Mouse (Mus musculus) liver (tissue): ENCODE measurements around the gene Prkaa2.
"Not testable (repeated sequence)": the region's sequence is repeated elsewhere in the genome, so short reads cannot be mapped to it uniquely, and the experiment has no call there.

Experiments used
- DNase-seq: peaks from one replicate; pipeline ENCODE4 v3.0.0-alpha.2; 2020; ENCODE audit warnings: mixed read lengths

The Prkaa2 gene

DNA sequence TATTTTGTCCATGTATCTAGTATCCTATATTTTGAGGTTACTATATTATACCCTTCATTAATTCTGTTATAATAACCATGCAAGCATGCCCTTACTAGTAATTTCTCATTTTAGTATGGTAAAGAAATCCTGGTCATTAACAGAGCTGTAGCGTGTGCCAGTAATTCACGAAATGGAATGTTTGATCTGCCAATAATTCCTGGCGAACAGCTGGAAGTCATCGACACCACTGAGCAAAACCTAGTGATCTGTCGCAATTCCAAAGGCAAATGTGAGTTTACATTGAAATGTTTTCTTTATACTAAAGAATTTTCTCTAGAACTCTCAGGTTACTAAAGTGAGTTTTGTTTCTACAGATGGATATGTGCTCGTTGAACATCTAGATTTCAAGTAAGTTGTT is 94.2 kb downstream of the Prkaa2 start:
- DNase-seq: no peak

GRCm38 (mm10) chr4:105013718-105014117 is 96.0 kb downstream of the Prkaa2 start:
- DNase-seq: no peak

- DNase-seq: no peak
These were observed 102.2 kb downstream of the Prkaa2 start for GRCm38 (mm10) chr4:105007360-105008018.

DNA sequence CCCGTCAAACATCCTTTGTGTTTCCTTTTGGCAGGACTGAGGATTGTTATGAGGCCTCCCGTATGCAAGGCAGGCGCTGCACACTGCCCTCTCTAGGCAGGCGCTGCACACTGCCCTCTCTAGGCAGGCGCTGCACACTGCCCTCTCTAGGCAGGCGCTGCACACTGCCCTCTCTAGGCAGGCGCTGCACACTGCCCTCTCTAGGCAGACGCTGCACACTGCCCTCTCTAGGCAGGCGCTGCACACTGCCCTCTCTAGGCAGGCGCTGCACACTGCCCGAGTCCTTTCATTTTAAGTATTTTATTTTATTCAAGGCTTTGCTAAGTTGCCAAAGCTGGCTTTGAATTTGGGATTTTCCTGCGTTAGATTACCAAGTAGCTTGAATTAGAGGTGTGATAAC is 105.0 kb downstream of the Prkaa2 start:
- not testable (repeated sequence) for DNase-seq

DNA sequence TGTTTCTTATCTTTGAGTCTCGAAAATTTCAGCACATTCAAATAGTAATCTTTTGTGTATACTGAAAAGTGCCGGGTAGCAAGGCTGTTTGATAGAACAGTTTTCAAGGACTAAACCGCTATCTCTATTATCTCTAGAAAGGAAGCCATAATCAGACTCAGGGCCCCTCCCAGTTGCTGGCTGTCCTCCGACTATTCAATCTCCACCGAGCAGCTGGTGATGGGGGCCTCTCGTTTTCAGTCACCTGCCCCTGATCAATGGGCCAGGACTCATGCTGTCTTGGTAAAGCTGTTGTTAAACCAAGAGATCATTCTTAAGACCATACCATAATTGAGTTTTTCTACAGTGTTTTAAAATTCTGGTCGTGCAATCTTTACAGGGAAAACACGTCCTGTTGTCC is 105.6 kb downstream of the Prkaa2 start:
- no peak for DNase-seq

- DNase-seq: no peak
These were observed 108.0 kb downstream of the Prkaa2 start for GRCm38 (mm10) chr4:105001736-105002135.

DNA sequence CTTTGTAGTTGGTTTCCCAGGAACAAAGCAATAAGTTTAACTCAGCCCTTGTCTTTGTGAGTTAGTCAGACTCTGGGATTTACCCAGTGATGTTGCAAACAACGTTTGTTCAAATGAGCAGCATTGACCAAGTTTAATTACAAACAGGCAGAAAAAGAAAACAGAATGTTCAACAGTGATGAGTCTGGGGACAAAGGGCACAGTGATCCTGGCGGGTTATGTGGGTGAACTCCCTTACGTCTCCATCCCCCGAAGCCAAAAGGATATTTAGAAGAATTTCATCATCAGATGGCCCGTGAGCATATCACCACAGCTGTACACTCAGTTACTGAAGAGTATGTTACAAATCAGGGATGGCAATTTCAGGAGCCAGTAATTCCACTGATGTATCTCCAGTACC is 110.0 kb downstream of the Prkaa2 start:
- DNase-seq: no peak

- no peak for DNase-seq
These were observed 116.4 kb downstream of the Prkaa2 start for GRCm38 (mm10) chr4:104993140-104993874.

- DNase-seq: no peak
These were observed 117.4 kb downstream of the Prkaa2 start for GRCm38 (mm10) chr4:104992271-104992670.

- DNase-seq: no peak
These were observed 119.0 kb downstream of the Prkaa2 start for GRCm38 (mm10) chr4:104990686-104991085.

GRCm38 (mm10) chr4:104990016-104990415 is 119.7 kb downstream of the Prkaa2 start:
- DNase-seq: no peak

- no peak for DNase-seq
These were observed 121.0 kb downstream of the Prkaa2 start for GRCm38 (mm10) chr4:104988709-104989108.

DNA sequence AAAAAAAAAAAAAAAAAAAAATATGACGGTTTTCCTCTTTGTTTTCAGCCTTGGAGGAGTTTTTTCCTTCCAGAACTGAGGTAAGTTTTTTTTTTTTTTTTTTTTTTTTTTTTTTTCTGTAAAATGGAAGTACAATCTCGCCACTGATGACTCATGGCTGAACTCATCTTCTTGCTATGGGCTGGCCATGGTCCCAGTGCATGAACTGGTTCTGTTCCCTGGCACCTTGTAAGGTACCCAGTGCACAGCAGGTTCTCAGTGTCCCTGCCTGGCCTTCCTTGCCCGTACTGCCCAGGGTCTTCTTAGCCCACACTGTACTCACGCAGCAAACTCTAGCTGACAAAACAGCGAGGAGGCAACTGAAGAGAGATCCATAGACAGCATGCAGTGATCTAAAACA is 121.6 kb downstream of the Prkaa2 start:
- DNase-seq: no peak

- no peak for DNase-seq
These were observed 122.1 kb downstream of the Prkaa2 start for GRCm38 (mm10) chr4:104987631-104988030.

GRCm38 (mm10) chr4:104985960-104986632 is 123.6 kb downstream of the Prkaa2 start:
- no peak for DNase-seq
